Mouse (Mus musculus): ENCODE measurements around the gene Bcan. TPM values are rescaled to one million over a fixed set of nuclear protein-coding genes. Genes with fewer than 3 reads are reported as not detected.

Gene Bcan
- polyA plus RNA-seq, 1 experiment from 2014 or later = not detected

GRCm38 (mm10) chr3:87982836-87983601, 17.0 kb downstream of the Bcan start:
- Histone ChIP-seq H3K4me3 (ENCODE audit: low read depth, low read length) (0 out of 2 replicates have a peak overlapping the region, but pooled peaks have one; percentile 2), H3K9me3 (ENCODE audit: low read length) (no peaks in the 10 kb centered on the region), H3K4me1 (ENCODE audit: insufficient read depth) (peaks cover 30% of the 10 kb centered on the region), H3K4me2 (ENCODE audit: low read depth, low read length) (peak overlapping the region; percentile 57), H3K27ac (ENCODE audit: low read depth) (peak overlapping the region; percentile 72), H3K27me3 (ENCODE audit: insufficient read depth, low read length) (peaks cover 19% of the 10 kb centered on the region), H3K36me3 (replicated peaks; ENCODE audit: insufficient read depth, low read length) (no peaks in the 10 kb centered on the region), H3K9ac (replicated peaks) (no peak overlapping the region; the same call in 1 of the 2 replicates)
- WGBS (ENCODE audit: insufficient replicate concordance) = 14% methylated on average over 13 of the region's 13 CpGs
- TF ChIP-seq EP300 (IDR thresholded peaks at IDR 0.05; ENCODE audit: low read depth) (no peak), CTCF (IDR thresholded peaks at IDR 0.05; ENCODE audit: low read depth) (no peak)
- peak; percentile 55 for DNase-seq
- ATAC-seq = peak; percentile 40

GRCm38 (mm10) chr3:87981894-87982835, 17.9 kb downstream of the Bcan start:
- 35% methylated on average over 12 of the region's 12 CpGs for WGBS (ENCODE audit: insufficient replicate concordance)
- ATAC-seq (peak; percentile 14; the same call in 1 of the 2 replicates), DNase-seq (no peak)
- Histone ChIP-seq H3K36me3 (replicated peaks; ENCODE audit: insufficient read depth, low read length) (no peaks in the 10 kb centered on the region), H3K9ac (replicated peaks) (peak overlapping the region; percentile 38; the same call in 1 of the 2 replicates), H3K4me3 (ENCODE audit: low read depth, low read length) (no peak overlapping the region), H3K4me2 (ENCODE audit: low read depth, low read length) (peak overlapping the region; percentile 57), H3K4me1 (ENCODE audit: insufficient read depth) (peaks cover 22% of the 10 kb centered on the region), H3K9me3 (ENCODE audit: low read length) (no peaks in the 10 kb centered on the region), H3K27me3 (ENCODE audit: insufficient read depth, low read length) (peaks cover 11% of the 10 kb centered on the region), H3K27ac (ENCODE audit: low read depth) (peak overlapping the region; percentile 72)
- no peak for TF ChIP-seq CTCF (IDR thresholded peaks at IDR 0.05; ENCODE audit: low read depth)
- no peak for TF ChIP-seq EP300 (IDR thresholded peaks at IDR 0.05; ENCODE audit: low read depth)

- Histone ChIP-seq H3K4me2 (ENCODE audit: low read depth, low read length) (no peak overlapping the region), H3K27me3 (ENCODE audit: insufficient read depth, low read length) (peaks cover 9% of the 10 kb centered on the region; the same call in 1 of the 2 replicates), H3K9me3 (ENCODE audit: low read length) (no peaks in the 10 kb centered on the region), H3K27ac (ENCODE audit: low read depth) (no peak overlapping the region), H3K4me1 (ENCODE audit: insufficient read depth) (peaks cover 20% of the 10 kb centered on the region), H3K4me3 (ENCODE audit: low read depth, low read length) (no peak overlapping the region), H3K36me3 (replicated peaks; ENCODE audit: insufficient read depth, low read length) (no peaks in the 10 kb centered on the region), H3K9ac (replicated peaks) (no peak overlapping the region)
- WGBS (ENCODE audit: insufficient replicate concordance) = 74% methylated on average over 6 of the region's 6 CpGs
- ATAC-seq (no peak), DNase-seq (no peak)
- TF ChIP-seq CTCF (IDR thresholded peaks at IDR 0.05; ENCODE audit: low read depth) (no peak), EP300 (IDR thresholded peaks at IDR 0.05; ENCODE audit: low read depth) (no peak)
These were observed 18.7 kb downstream of the Bcan start for GRCm38 (mm10) chr3:87981214-87981760.

- H3K27ac ChIP-seq (ENCODE audit: low read depth) = no peak overlapping the region
- WGBS (ENCODE audit: insufficient replicate concordance) = 69% methylated on average over 5 of the region's 5 CpGs
These were observed 19.3 kb downstream of the Bcan start for GRCm38 (mm10) chr3:87980728-87981127.

GRCm38 (mm10) chr3:87980085-87980484, 19.9 kb downstream of the Bcan start:
- WGBS (ENCODE audit: insufficient replicate concordance) = 56% methylated on average over 3 of the region's 3 CpGs
- H3K4me1 ChIP-seq (ENCODE audit: insufficient read depth) = peaks cover 20% of the 10 kb centered on the region
- 0 out of 2 replicates have a peak, but pooled peaks cover 3% of the 10 kb centered on the region for H3K27me3 ChIP-seq (ENCODE audit: insufficient read depth, low read length)
- H3K36me3 ChIP-seq (replicated peaks; ENCODE audit: insufficient read depth, low read length) = no peaks in the 10 kb centered on the region
- ATAC-seq = no peak
- H3K27ac ChIP-seq (ENCODE audit: low read depth) = no peak overlapping the region
- H3K4me2 ChIP-seq (ENCODE audit: low read depth, low read length) = no peak overlapping the region
- H3K9ac ChIP-seq (replicated peaks) = no peak overlapping the region
- no peak for DNase-seq
- TF ChIP-seq CTCF (IDR thresholded peaks at IDR 0.05; ENCODE audit: low read depth) (no peak), EP300 (IDR thresholded peaks at IDR 0.05; ENCODE audit: low read depth) (no peak)
- no peaks in the 10 kb centered on the region for H3K9me3 ChIP-seq (ENCODE audit: low read length)
- no peak overlapping the region for H3K4me3 ChIP-seq (ENCODE audit: low read depth, low read length)

More at GRCm38 (mm10) chr3:87980728-87981127, 19.3 kb downstream of the Bcan start:
- DNase-seq (no peak), ATAC-seq (no peak)
- Histone ChIP-seq H3K36me3 (replicated peaks; ENCODE audit: insufficient read depth, low read length) (no peaks in the 10 kb centered on the region), H3K27me3 (ENCODE audit: insufficient read depth, low read length) (0 out of 2 replicates have a peak, but pooled peaks cover 5% of the 10 kb centered on the region), H3K4me1 (ENCODE audit: insufficient read depth) (peaks cover 20% of the 10 kb centered on the region), H3K4me2 (ENCODE audit: low read depth, low read length) (no peak overlapping the region), H3K9me3 (ENCODE audit: low read length) (no peaks in the 10 kb centered on the region), H3K9ac (replicated peaks) (no peak overlapping the region), H3K4me3 (ENCODE audit: low read depth, low read length) (no peak overlapping the region)
- TF ChIP-seq EP300 (IDR thresholded peaks at IDR 0.05; ENCODE audit: low read depth) = no peak
- TF ChIP-seq CTCF (IDR thresholded peaks at IDR 0.05; ENCODE audit: low read depth) = no peak

Measured in liver, postnatal 0 days (tissue).